Mouse (Mus musculus) kidney, postnatal 36 days (tissue): ENCODE measurements at regions not wholly inside any gene's neighbourhood (a gene's known extent, or its start where the extent isn't known, plus 50 kb on each side); places are given as distances from the start of the nearest gene placed in this dataset.

Source experiments
- DNase-seq, 2 experiments: peaks; one replicate each; pipeline ENCODE4 v3.0.0; 2021 to 2022; ENCODE audit warnings: mixed read lengths in 2 of 2

DNA sequence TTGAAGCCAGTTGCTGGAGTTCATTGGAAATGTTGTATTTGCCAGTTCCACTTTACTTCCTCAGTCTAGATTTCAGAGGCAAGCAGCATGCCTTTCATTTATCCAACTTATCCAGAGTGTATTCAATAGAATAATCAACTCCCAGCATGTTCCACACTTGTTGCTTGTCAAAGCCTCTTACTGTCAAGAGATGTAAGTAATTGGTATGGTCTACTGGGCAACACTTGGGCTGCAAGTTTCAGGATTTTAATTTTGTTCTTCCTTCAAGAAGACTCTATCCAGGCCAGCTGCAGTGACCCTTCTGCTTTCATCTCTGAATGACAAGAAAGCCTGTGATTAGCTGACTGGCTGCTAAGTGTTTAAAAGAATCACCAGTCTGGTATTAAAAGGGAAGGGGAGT is 3131.6 kb upstream of the Lrrc6 start:
- no peak for DNase-seq

DNA sequence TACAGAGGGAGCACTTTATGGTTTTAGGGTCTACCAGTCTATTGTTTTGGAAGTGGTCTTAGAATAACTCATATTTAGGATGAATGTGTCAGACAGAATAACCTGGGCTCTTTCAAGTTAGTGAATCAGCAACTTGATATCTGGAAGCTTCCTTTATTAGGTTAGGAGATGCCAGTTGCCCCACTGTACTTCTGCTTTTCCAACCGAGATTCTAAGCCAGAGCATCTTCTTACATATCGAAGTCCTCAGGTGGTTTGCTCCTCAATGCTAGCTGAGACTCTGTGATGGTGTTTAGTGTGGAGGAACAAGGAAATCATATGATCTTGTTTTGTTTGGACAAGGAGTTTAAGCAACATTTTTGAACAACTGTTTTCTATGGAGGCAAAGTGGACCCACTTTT is 3117.3 kb upstream of the Lrrc6 start:
- DNase-seq, result no peak

DNA sequence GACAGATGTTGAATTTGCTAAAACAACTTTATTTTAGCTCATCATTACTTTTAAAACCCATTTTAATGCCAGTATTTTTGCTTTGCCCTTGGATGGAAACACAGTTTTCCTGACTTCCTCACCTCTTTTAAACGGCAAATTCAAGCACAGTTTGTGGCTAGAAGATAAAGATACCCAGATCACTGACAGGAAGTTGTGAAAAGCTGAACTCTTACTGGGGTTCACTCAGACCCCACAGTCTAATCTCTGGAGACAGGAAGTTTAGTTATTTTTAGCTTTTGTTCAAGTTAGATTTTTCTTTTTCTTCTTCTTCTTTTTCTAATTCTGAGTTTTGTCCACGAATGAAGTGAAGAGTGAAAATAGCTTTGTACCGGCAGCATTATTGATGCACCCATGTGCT is 3113.3 kb upstream of the Lrrc6 start:
- DNase-seq, result no peak

DNA sequence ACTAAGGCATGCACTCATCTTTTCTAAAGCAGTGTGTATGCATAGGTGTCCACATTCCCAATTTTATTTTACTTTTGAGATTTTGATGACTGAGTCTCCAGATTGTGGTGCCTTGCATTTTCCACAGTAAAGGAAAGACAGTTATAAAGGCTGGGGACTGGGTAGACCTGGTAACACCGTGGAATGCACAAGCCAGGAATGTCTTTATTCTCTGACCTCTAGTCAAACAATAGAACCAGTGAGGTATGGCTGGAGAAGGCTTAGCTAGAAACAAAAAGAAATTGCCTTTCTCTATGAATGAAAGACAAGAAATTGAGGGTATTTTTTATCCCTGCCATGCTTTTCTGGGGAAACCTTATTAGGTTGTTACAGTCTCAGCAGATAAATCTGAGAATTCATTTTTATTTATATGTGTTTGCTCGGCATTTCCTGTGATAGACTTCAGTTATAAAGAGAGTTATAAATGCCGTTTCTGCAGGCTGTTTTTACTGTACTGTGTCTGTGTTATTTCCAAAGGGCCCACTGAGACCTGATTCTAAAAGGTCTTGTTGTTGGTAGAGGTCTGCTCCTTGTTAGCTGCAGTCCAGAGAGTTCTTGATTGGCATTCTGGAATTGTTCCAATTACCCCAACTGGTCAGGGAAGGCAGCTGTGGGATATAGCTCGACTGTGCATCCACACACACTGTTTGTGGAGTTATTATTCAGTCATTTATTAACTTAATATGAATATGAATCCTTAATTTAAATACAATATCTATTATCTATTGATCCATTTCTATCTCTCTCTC is 3090.7 kb upstream of the Lrrc6 start:
- DNase-seq, result no peak

DNA sequence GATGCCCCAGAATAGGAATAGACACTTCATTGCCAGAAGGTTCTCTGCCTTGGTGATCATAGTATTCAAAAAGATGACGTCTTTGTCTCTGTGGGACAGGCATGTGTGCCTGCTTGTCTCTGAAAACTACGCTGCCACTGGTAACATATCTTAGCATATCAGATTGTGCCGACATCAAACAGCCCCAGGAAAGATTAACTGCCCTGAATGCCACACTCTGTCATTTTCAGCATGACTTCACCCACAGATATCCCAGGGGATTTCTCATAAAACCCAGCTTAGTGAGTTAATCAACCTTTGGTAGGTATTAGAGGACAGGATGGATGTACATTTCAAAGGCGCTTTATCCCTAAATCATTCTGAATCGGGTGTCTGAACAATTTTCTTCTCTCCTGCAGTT is 3087.4 kb upstream of the Lrrc6 start:
- DNase-seq, result no peak

DNA sequence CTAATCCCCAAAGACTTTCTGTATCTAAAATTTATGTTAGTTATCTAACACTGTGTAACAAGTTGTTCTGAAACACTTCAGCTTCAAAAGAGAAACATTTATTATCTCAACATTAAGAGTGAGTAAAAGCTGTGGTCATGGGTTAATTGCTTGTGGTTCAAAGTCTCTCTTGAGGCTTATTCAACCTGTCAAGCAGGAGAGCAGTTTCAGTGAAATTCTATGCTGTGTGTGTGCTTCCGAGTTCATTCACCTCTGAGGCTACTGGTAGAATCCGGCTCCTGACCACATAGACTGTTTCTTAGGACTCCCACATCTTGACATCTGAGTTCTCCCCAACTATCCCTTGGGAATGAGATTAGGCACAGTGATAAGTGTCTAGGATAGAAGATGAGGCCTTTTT is 3076.0 kb upstream of the Lrrc6 start:
- DNase-seq, result peak; percentile 7 to 31

DNA sequence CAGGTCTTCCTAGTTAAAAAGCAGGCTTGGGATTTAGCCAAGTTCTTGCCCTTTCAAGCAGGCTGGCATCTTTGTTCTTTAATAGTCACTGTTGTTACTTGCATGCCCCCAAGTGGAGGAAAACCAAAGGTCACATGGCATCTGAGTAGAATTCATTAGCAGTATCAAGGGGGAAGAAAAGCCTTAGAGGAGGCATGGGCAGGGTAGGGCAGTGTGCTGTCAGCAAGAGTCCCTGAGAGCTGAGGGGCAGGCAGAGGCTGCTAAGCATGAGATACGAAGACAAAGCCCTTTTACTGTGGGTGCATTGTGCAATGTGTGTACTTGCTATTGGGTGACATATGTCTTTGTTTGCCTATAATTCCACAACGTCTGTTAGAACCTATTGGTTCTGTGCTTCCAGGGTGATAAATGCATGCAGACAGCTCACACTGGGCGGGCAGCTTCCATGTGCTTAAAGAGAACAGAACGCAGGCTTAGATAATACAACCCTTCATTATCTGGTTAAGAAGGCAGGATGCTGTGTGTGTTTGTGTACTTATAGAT is 3075.0 kb upstream of the Lrrc6 start:
- DNase-seq, result peak; percentile 22 to 42

DNA sequence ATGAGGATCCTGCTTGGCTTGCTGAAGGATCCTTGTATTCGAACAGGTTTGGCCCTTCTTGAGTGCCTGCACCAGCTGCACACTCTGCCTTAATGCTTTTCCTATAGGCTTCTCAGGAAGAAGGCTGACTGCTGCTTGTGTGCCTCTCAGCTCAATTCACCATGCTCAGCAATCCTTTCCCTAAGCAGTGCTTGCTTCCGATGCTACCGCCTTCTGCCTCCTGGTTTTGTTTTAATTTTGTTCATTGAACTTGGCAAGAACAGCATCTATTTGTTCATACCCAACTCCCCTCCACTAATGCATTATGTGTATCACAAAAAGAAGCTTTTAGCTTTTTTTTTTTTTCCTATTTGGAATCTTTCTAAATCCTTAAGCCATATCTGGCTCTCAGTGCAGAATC is 3053.5 kb upstream of the Lrrc6 start:
- DNase-seq, result no peak

DNA sequence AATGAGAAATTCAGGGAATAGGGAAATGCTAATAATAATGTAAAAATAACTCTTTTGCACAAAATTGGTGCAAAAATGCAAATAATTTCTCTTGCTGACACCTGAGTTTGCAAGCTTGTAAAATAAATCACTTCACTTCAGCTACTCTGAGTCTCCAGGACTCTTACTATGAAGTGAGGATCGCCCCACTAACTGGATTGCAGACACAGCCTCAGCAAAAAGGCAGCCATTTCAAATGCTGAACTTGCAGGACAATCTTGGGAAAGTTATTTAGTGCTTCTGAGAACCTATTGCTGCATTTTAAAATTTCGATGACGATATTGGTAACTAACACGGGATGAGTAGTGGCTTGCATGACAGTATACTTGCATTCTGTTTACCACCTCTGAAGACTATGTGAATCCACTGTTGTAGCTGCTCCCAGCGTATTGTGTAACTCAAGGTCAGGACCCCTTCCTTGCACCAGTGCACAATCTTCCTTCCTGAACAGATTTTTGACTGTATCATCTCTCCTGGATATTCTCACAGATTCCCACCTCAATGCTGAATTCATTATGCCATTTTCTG is 3051.4 kb upstream of the Lrrc6 start:
- DNase-seq, result peak in 1 of 2 experiments; percentile 0

DNA sequence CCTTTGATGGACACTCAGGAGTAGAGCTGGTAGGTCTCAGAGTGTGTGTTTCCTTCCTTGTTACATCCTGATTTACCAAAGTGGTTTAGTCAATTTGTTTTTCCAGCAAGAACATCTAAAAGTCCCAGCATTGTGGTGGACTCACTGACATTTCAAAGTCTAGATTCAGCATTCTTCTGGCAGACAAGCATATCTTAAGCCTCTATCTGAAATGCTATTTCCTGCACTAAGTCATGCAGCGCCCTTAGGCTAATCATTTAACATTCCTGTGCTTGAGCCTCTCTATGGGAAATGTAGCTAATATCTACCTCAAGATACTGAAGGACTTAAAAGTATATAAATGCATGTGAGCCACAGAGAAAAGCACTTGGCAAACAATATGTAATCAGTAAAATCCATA is 3050.3 kb upstream of the Lrrc6 start:
- no peak for DNase-seq

DNA sequence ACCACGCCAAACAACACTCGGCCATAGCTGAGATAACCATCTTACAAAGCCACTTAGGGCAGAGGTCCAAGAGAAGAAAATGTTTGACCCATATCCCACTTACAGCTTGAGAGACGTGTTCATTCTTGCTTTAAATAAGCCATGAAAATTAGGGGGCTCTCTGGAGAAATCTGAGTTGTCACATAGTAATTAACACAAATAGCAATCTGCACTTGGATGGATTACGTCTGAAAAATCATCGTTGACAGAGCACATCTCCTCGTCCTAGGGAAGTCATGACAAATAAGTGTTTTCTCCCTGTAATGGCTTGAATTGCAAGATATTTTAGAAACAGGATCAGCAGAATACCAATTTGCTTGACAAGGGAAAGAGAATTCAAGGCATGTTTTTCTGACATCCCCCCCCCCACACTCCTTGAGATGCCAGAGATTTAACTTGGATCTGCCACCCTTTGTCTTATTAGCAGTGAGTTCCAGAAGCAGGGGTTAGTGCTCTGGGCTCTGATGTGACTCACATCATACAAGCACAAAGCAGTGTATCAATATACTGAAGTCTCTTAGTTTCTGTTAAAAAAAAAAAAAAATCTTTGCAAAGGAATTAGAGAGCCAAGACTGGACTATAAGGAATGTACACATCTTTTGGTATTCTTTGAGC is 3025.9 kb upstream of the Lrrc6 start:
- DNase-seq, result no peak

DNA sequence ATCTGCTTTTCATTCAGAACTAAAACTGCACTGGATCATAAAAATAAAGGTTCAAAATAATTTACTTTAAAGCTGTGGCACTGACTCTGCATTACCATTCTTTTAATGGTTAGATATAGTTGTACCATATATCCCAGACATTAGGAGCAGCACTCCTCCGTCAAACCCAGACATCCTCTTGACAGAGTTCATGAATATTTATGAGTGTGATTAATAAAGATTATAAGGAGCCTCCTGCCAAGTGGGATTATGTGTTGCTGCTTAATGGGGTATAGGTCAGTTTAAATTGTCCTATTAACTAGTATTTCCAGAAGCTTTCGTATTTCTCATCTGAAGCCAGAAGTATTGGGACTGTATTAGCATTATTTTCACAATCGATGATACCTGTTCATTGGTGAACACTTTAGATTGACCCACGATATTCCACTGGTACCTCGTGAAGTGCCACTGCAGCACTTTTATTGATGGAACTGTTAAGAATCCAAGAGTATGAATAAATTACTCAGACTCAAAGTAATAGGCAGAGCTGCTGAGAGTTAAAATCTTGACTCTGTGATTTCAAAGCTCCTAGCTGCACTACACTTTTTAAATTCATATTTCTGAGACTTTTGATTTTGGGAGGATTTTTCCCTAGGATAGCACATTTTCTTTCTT is 2983.8 kb upstream of the Lrrc6 start:
- no peak for DNase-seq

DNA sequence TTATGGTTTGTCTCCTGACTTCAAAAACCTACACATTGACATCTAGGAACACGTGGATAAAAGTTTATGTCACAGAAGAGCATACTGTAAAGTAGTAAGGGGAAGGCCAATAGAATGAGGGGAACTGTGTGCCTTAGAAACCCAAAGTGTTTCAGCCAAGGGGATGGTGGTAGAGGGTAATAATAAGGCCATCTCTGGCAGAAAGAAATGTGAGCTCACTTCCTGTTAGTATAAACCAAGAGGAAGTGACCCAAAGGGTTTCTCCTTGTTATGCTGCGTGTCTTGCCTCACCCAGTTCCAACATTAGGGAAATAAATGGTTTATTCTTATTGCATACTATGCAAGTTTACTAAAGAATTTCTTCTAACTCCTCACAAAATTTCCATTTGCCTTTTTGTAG is 2982.4 kb upstream of the Lrrc6 start:
- no peak for DNase-seq

DNA sequence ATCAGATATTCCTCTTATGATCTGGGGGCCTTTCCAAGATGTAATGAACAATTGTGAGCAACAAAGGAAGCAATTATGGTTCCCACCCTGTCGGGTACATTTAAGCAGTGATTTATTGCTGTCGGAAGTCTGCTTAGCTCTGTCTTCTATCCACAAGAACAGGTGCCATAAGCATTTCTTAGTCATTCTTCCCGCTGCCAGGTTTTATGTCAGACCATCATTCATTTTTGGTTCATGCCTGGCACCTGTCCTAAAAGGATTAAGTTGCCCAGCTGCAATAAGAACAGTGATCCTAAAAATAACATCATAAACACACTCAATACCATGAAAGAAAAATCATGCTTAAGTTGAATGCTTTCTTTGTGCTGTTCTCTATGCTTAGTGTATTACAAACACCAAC is 2980.4 kb upstream of the Lrrc6 start:
- DNase-seq, result no peak

DNA sequence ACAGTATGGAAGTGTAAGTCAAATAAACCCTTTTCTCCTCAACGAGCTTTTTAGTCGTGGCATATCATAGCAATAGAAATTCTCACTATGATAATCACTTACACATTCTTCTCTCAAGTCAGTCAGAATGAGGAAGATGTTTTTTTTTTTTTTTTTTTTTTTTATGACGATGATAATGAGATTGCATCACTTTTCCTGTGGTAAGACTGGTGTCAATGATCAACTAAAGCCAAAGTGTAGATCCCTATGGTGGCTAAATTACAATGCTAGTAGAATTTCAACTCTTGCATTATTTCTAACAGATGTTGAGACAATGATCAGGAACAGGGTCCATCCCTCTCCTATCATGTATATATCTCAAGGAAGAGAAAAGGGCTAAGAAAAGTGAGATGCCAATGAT is 2976.3 kb upstream of the Lrrc6 start:
- no peak for DNase-seq

DNA sequence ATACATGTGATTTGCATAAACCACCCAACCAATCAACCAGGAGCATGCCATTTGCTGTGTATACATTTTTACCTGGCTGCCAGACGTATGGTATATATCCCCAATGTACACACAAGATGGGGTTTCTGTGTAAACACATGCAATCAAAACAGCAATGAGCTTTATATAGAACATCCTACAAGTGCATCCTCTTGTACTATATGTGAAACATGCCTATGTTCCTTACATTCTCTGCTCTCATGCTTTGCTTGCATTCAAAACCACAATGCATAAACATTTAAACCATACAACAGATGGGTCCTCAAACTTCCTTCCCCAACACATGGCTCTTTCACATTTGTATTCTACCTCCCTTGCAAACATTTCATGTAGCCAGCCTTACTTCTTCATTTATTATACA is 2968.9 kb upstream of the Lrrc6 start:
- DNase-seq, result no peak

DNA sequence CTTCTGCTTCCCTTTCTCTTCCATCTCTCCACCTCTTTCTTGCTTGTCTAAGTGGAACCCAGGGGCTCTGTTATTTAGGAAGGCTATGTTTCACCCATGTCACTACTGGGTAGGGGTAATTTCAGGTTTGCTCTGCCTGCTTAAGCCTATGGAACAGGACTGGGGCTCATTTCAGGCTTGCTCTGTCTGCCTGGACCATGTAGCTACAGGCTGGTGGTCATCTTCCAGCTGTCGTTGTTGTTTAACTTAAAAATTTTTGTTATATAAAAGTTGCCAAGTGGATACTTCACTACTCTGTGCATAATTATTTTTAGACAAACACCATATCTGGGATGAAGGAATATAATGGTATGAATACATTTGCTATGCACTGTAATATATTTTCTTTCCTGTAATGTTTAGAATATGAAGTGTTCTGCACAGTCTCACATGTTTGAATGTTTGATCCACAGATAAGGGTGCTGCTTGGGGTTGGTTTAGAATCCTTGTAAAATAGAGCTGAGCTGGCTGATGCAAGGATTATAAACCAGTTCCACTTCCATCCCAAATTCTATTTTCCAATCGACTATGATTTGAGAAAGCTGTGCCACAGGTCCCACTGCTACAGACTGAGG is 2960.0 kb upstream of the Lrrc6 start:
- no peak for DNase-seq

DNA sequence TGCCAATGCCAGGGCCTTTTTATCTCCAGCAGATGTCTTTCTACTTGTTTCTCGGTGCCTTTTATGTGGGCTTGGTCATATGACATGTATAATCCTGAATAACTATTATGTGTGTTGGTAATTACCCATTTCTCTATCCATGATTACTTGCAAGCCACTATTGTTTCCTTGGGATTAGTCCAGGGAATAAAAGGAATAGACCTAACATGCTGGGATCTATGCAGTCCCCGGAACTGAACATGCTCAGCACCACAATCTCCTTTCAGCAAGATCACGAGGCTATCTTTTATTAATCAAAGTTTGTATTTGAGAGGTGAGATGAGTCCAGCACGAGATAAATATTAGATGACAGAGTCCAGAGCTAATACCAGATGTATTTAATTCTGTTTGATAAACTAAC is 2956.8 kb upstream of the Lrrc6 start:
- DNase-seq, result no peak

DNA sequence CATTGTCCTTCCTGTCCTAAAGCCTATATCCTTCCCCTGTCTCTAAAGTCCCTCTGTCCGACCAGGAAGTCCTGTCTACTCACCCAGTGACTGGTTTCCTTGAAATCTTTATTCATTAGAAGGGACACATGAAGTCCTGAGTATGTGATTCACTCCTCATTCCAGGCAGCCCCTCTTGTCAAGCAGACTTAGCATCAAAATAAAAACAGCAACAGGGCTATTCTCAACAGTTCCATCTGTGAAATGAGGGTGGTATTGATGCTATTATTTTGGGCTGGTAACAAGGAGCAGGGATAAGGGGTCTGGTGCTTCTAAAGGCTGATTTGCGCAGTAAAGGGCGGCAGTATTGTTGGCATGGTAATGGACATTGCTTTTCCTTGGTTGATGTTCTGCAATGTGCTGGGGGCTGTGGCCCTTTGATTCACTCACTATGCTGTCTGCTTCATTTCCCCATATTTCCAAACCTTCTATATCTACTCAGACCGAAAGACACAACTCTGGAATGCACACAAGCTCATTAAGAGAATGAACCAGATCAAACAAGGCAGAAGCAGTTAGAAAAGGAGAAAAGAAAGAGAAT is 2955.6 kb upstream of the Lrrc6 start:
- DNase-seq, result no peak

DNA sequence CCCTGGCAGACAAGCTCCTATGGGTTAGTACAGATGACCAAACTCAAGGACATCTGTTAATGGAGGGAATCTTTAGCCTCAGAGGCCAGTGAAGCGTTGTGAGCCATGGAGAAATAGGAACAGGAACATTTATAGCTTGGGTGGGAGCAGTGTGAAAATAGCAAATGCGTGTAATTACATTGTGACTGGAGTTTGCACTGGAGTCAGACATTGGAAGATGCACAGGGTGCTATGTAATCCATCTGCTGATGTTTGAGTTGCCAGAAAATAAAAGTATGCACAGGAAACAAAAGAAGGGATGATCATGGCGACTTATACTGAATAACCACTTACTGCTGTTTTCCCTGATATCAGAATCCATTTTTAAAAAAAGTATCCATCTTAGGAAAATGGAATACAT is 2940.3 kb upstream of the Lrrc6 start:
- DNase-seq, result no peak

DNA sequence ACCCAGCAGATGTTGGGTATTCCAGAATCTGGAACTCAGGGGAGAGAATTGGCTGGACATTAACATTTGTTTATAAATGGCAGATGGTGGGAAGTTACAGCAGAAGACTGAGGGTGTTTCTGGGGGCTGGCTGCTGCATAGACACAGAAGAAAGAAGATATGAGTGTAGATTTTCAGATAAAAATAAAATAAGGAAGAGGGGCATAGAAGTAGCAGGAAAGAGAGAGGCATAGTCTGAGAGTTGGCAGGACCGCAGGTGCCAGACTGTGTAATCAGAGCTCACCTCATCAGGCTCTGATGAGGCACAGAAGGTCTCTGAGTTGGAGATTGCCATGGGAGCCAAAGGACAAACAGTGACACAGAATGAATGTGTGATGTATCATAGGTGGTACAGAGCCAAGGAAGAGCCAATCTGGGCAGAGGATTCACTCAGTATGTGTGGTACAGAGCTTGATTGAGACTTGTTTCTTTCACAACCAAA is 2912.9 kb upstream of the Lrrc6 start:
- no peak for DNase-seq

DNA sequence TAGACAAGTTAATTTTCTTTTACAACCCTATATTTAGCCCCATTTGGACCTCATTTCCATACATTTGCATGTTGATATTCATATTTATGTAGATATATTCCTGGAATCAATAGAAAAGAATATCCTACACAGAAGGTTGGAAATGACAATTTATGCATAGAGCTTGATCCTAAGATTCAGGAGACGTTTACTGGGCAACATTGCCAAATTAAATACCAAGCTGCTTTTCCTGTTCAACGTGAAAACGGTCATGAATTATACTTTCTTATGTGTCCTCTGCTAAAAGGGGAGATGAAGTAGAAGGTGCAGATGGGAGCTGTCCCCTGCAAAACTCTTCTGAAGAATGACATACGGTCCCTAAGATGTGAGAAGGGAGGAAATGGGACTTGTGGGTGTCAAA is 2888.9 kb upstream of the Lrrc6 start:
- no peak for DNase-seq

DNA sequence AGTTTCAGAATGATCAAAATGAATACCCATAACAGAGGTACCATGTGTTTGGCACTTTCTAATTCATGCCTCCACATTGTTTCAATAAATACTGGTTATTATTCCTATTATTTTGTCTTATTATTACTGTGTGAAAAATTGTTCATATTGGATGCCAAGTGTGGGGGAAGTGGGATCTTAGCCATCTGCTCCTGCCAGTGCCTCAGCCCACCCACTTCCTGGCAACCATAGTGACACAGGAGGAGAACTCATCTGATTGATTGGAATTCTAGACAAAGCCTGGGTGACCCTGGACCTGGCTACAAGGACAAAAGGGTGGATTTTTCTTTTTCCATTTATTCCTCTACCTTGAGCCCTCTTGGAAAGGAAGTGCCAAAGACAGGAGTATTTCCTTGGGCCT is 2886.8 kb upstream of the Lrrc6 start:
- no peak for DNase-seq
